Mouse (Mus musculus) intestine, postnatal 0 days (tissue): ENCODE results near the gene Abcf2. TPM values are rescaled to one million over a fixed set of nuclear protein-coding genes. Genes with fewer than 3 reads are reported as not detected.

Experiments
- ATAC-seq: fragments of 200-750 bp; cut with Nextera tagmentation; 2 replicates; pipeline ENCODE4 v1.8.0; 2017; ENCODE audit warnings: mild to moderate bottlenecking, moderate TSS enrichment, moderate library complexity
- H3K27ac ChIP-seq: fragments of 300-500 bp; sonication (generic); 2 replicates; pipeline ENCODE4 v1.5.1; 2014; ENCODE audit warnings: mild to moderate bottlenecking, low read depth, low read length, moderate library complexity
- H3K27me3 ChIP-seq: fragments of 300-500 bp; sonication (generic); replicated peaks from 2 replicates; pipeline ENCODE4 v1.6.1; 2014; ENCODE audit warnings: low read length, mixed read lengths; ENCODE audit not compliant: control insufficient read depth, insufficient read depth
- H3K36me3 ChIP-seq: fragments of 300-500 bp; sonication (generic); 2 replicates; pipeline ENCODE4 v1.6.1; 2014; ENCODE audit warnings: mild to moderate bottlenecking, moderate library complexity; ENCODE audit not compliant: control insufficient read depth, insufficient read depth
- H3K4me1 ChIP-seq: fragments of 300-500 bp; sonication (generic); replicated peaks from 2 replicates; pipeline ENCODE4 v1.6.1; 2014; ENCODE audit warnings: antibody characterized with exemption, low read length, mixed read lengths; ENCODE audit not compliant: control insufficient read depth, insufficient read depth
- H3K4me2 ChIP-seq: fragments of 300-500 bp; sonication (generic); replicated peaks from 2 replicates; pipeline ENCODE4 v1.6.1; 2014; ENCODE audit warnings: low read depth, mild to moderate bottlenecking, moderate library complexity
- H3K4me3 ChIP-seq: fragments of 300-500 bp; sonication (generic); 2 replicates; pipeline ENCODE4 v1.5.1; 2014; ENCODE audit warnings: low read depth, low read length
- H3K9ac ChIP-seq: fragments of 300-500 bp; sonication (generic); 2 replicates; pipeline ENCODE4 v1.6.1; 2014; ENCODE audit warnings: mild to moderate bottlenecking, low read depth, low read length
- H3K9me3 ChIP-seq: fragments of 300-500 bp; sonication (generic); 2 replicates; pipeline ENCODE4 v1.6.1; 2016; ENCODE audit warnings: mixed run types; ENCODE audit not compliant: control insufficient read depth
- CTCF ChIP-seq: sonication (generic); IDR thresholded peaks from 2 replicates; pipeline ENCODE4 v1.5.1; 2016; ENCODE audit warnings: low read depth, mild to moderate bottlenecking, control low read depth, antibody characterized with exemption, moderate library complexity
- WGBS: fragments of 180-500 bp; shearing (Covaris S2); extraction: QIAGEN DNeasy Blood & Tissue Kit; methylation state at CpG from one replicate; pipeline ENCODE4 v1.1.7; 2014; 5-methylcytosine and 5-hydroxymethylcytosine counted together
- polyA plus RNA-seq: library from polyadenylated mRNA; unstranded; fragments of >200 nt; fragmentation: Nextera tagmentation; extraction: Ambion mirVana; gene quantifications from 2 replicates; pipeline ENCODE4 v1.2.1, GENCODE M21; 2015

Gene Abcf2
- polyA plus RNA-seq, 1 experiment from 2014 or later = 40.5 TPM

DNA sequence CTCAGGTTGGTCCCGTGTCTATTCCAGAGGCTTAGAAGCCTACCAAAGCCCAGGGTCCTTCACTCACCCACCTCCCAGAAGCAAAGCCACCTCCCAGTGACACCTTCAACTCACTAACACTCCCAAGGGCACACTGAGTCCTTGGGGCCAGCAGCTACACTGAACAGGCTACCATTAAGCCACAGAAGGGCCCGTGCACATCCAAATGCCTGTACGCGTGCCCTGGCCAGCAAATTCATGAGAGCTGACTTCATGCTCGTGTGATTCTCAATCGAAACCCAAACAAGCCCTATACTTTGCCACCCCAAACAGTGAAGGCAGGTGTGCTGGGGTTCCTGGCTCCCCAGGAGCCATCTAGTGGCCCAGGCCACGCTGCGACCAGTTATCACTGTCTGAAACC, 43.4 kb upstream of the Abcf2 start:
- no peak for ATAC-seq
- no peaks in the 10 kb centered on the region for H3K36me3 ChIP-seq
- no peaks in the 10 kb centered on the region for H3K4me1 ChIP-seq
- H3K4me2 ChIP-seq = no peak overlapping the region
- H3K9me3 ChIP-seq = no peaks in the 10 kb centered on the region
- WGBS = 77% methylated on average over 8 of the region's 8 CpGs
- no peak for TF ChIP-seq CTCF
- no peak overlapping the region for H3K27ac ChIP-seq
- peaks cover 9% of the 10 kb centered on the region; the same call in 1 of the 2 replicates for H3K27me3 ChIP-seq
- H3K9ac ChIP-seq = no peak overlapping the region
- no peak overlapping the region for H3K4me3 ChIP-seq

DNA sequence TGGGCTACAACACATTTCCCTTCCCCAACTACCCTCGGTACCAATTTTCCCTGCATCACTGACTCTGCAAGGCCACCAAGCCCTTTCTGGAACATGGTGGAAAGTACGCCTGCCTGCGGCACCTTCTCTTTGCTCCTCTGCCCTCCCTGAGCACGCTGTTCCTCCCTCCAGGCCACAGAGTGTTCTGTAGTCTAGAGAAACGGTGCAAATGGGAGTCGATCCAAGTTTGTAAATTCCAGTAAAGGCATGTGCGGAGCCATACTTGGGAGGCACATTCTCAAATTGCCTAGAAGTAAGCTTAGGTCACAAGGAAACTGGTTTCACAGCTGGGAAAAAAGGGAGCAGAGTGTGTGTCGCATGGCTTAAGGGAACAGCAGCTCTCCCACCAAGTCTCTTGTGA, 42.8 kb upstream of the Abcf2 start:
- H3K4me2 ChIP-seq = no peak overlapping the region
- no peaks in the 10 kb centered on the region for H3K36me3 ChIP-seq
- ATAC-seq = no peak
- H3K27me3 ChIP-seq = peaks cover 8% of the 10 kb centered on the region; the same call in 1 of the 2 replicates
- no peak for TF ChIP-seq CTCF
- H3K9ac ChIP-seq = no peak overlapping the region
- no peak overlapping the region for H3K27ac ChIP-seq
- H3K4me3 ChIP-seq = no peak overlapping the region
- WGBS = 69% methylated on average over 8 of the region's 8 CpGs
- no peaks in the 10 kb centered on the region for H3K4me1 ChIP-seq
- H3K9me3 ChIP-seq = no peaks in the 10 kb centered on the region

DNA sequence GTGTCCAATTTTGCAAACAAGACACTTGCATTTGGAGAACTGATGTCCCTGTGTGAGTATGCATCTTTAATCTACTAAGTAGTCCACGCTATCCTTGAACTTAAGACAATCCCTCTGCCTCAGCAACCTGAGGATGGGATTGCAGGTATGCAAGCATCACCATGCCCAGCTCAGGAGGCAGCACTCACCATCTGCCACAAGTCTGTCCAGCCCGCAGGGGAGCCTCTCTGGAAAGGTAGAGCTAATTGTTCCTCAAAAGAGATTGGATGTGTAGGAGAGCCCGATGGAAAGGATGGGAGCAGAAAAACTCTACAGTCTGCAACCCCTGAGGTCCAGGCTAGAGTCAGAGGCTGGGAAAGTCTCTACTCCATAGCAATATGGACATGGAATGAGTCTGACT, 41.7 kb upstream of the Abcf2 start:
- Histone ChIP-seq H3K9ac (no peak overlapping the region), H3K36me3 (no peaks in the 10 kb centered on the region), H3K4me1 (no peaks in the 10 kb centered on the region), H3K27ac (no peak overlapping the region), H3K9me3 (no peaks in the 10 kb centered on the region), H3K4me2 (no peak overlapping the region), H3K27me3 (peaks cover 8% of the 10 kb centered on the region; the same call in 1 of the 2 replicates), H3K4me3 (no peak overlapping the region)
- TF ChIP-seq CTCF = no peak
- no peak for ATAC-seq
- 84% methylated on average over 3 of the region's 3 CpGs for WGBS

DNA sequence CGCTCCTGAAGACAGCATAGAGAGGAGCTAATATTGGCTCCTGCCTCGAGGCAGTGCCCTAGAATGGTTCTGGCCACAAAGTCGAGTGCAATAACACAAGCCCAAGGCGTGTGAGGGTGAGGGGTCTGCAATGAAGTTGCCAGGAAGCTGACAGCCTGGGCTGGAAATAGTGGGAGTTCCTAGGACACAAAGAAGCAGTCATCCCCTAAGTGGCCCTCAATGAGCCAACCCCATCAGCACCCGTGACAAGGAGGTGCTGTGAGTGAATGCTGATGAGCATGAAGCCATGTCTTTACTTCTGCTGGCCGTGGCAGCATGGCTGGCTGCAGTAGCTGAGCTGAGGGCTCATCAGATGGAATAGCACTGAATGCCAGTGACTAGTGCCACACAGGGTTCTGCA, 37.8 kb upstream of the Abcf2 start:
- WGBS = 74% methylated on average over 6 of the region's 6 CpGs
- Histone ChIP-seq H3K4me1 (no peaks in the 10 kb centered on the region), H3K27ac (no peak overlapping the region), H3K4me2 (no peak overlapping the region), H3K36me3 (no peaks in the 10 kb centered on the region), H3K27me3 (no peaks in the 10 kb centered on the region), H3K9me3 (no peaks in the 10 kb centered on the region), H3K9ac (no peak overlapping the region), H3K4me3 (no peak overlapping the region)
- ATAC-seq = no peak
- TF ChIP-seq CTCF = no peak

DNA sequence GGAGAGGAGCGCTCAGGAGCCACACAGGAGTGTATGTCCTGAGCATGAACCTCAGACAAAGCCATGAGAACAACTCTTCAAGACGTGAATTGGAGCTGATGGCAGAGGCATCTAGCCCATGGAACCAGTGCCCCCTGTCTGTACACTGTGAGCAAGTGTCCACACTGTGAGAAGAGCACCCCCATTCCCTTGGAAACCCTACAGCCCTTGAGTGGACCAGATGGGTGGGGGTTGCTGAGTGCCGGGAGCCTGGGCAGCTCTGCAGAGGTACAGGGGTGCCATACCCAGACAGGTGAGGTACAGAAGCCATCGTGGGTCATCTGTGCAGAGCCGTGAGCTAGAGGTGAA, 35.0 kb upstream of the Abcf2 start:
- TF ChIP-seq CTCF = peak; percentile 36
- no peak overlapping the region for H3K4me3 ChIP-seq
- no peak overlapping the region for H3K9ac ChIP-seq
- H3K27me3 ChIP-seq = no peaks in the 10 kb centered on the region
- no peaks in the 10 kb centered on the region for H3K4me1 ChIP-seq
- no peak for ATAC-seq
- no peaks in the 10 kb centered on the region for H3K36me3 ChIP-seq
- H3K9me3 ChIP-seq = no peaks in the 10 kb centered on the region
- H3K4me2 ChIP-seq = no peak overlapping the region
- WGBS = 74% methylated on average over 5 of the region's 5 CpGs
- no peak overlapping the region for H3K27ac ChIP-seq

DNA sequence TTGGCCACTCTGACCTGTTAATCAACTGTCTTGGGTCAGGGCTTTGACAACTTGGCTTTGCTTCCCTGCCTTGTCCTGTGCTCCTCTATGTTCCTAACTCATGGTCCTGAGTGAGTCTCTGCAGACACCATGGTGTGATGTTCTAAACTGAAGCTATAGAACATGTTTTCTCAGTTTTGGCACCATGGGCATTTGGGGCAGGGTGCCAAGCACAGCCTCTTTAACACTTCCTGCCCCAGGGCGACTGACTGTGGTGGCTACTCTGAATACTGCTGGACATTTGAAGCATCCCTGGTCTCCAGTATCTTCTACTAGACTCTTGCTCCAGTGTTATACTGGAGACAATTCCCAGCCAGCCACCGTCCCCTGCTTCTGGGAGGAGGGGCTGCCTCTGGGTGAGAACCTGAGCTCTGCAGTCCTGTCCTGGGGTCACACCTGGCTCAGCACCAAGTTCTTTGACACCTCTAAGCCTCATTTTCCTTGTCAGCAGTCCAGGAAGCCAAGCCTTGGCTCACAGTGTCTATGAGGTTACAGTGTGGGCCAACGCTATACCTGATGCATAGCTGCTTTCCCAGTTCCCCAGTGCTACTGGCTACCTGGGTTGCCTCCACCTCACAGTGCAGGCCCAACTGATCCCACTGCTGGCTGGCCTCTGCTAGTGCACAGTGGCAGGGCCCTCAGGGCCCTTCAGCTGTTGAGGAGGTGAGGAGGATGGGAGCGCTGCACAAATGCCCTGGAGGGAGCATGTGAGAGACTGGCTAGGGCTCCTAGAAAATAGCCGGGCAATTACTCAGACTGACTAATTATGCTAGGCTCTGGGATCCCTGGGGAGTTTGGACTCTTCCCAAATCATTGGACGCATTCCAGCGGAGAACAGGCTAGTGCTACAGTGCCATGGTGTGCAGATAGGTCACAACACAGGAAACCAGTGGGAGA, 34.4 kb upstream of the Abcf2 start:
- Histone ChIP-seq H3K4me3 (no peak overlapping the region), H3K27ac (no peak overlapping the region), H3K9me3 (no peaks in the 10 kb centered on the region), H3K27me3 (no peaks in the 10 kb centered on the region), H3K9ac (no peak overlapping the region), H3K4me2 (no peak overlapping the region), H3K4me1 (no peaks in the 10 kb centered on the region), H3K36me3 (no peaks in the 10 kb centered on the region)
- WGBS = 69% methylated on average over 7 of the region's 7 CpGs
- no peak for TF ChIP-seq CTCF
- ATAC-seq = no peak
